Mouse (Mus musculus) gastrocnemius, adult 2 months (tissue): Measurements from ENCODE around the gene 1700029P11Rik. TPM values are rescaled to one million over a fixed set of nuclear protein-coding genes. Genes with fewer than 3 reads are reported as not detected.
"Not testable (repeated sequence)": the region's sequence is repeated elsewhere in the genome, so short reads cannot be mapped to it uniquely, and the experiment has no call there.

ENCODE experiments used
- DNase-seq: peaks from one replicate; pipeline ENCODE4 v3.0.0; 2022
- H3K27ac ChIP-seq: fragments of 200-600 bp; 2 replicates; pipeline ENCODE4 v1.8.1; 2022; ENCODE audit warnings: mild to moderate bottlenecking
- H3K4me3 ChIP-seq: fragments of 200-600 bp; 2 replicates; pipeline ENCODE4 v1.8.1; 2022; ENCODE audit warnings: mild to moderate bottlenecking, moderate library complexity
- CTCF ChIP-seq: fragments of 200-600 bp; IDR thresholded peaks from 2 replicates; pipeline ENCODE4 v1.8.1; 2022; ENCODE audit warnings: antibody characterized with exemption, mild to moderate bottlenecking, moderate library complexity
- intact Hi-C: fragments of 180-260 bp; cut with DNase I; formaldehyde crosslinking; loops from one replicate; pipeline ENCODE4 v1.15.1; 2025
- total RNA-seq, 2 experiments: library from RNA; stranded (reverse); gene quantifications; 2 replicates each; pipeline ENCODE4 v1.2.3; 2021

1700029P11Rik gene
- total RNA-seq, 2 experiments from 2014 or later: not detected

DNA sequence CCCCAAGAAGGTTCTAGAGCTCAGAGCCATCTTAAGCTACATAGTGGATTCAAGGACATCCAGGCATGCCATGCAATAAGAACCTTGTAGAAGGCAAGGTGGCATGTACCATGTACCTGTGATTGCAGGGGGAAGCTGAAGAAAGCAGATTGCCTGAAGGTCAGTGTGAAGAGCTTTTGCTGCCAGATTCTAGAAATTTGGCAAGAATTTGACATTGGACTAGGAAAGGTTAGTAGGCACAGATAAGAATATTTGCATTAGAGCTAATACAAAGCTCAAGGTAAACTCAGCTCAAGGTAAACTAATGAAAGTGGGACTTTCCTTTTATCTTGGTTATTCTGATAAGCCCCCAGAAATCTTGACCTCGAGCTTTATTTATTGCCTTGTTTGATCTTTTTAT is 16.1 kb upstream of the 1700029P11Rik start:
- intact Hi-C loops: no loop called here

DNA sequence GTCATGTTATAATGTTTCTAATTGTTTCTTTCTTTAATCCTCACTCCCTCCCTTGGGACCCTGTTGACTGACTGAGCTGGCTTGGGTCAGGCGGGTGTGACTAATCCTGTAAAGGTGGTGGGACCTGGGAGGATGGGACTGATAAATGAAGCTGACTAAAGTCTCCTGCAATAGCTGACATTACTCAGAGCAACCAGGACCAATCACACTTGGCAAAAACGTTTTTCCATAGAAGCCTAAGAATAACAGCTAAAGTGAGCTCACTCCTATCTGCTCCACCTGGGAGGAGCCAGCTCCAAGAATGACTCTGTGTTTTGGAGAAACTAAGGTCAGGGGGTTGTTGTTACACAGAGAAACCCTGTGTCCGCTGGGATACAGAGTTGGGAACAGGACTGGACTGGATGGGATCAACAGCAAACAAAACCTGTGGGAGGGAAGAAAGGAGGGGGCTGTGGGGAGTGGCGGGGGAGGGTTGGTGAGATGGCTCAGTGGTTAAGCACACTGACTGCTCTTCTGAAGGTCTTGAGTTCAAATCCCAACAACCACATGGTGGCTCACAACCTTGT is 15.3 kb upstream of the 1700029P11Rik start:
- Histone ChIP-seq H3K27ac (no peak overlapping the region), H3K4me3 (no peak overlapping the region)
- no peak for DNase-seq
- no peak for TF ChIP-seq CTCF
- intact Hi-C loops: no loop called here

More for the DNA sequence above, 16.1 kb upstream of the 1700029P11Rik start:
- DNase-seq: no peak
- TF ChIP-seq CTCF: no peak
- Histone ChIP-seq H3K4me3 (no peak overlapping the region), H3K27ac (no peak overlapping the region)

DNA sequence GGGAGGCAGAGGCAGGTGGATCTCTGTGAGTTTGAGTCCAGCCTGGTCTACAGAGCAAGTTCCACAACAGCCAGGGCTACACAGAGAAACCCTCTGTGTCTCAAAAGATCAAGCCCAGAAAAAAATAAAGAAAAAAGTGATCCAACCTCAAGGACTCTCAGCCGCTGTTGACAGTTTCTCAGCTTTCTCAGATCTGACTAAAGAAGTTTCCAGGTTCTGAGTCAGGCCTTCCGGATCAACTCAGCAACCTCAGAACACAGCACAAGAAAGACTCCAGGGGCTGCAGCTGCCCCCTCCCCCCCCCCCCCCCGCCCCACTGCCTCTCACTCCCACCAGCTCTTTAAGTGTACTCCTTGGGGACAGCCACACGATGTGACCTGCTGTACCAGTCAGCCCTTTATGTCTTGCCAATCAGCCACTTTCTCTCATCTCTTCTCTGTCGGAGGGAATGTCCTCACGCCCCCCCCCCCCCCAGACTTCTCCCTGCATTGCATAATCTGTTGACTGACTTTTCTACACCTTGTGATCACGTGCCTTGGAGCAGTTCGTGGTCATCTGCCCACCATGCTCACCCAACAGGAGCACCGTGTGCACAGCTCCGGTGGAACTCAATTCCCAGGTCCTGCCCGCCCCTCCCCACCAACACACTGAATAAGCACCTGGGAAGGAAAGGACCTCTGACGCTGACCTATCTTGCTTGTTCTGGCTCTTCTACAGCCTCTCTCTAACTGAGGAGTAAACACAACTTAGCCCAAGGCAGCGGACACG is 14.1 kb upstream of the 1700029P11Rik start:
- H3K27ac ChIP-seq: no peak overlapping the region
- DNase-seq: no peak
- no peak for TF ChIP-seq CTCF
- H3K4me3 ChIP-seq: no peak overlapping the region
- intact Hi-C loops: no loop called here

DNA sequence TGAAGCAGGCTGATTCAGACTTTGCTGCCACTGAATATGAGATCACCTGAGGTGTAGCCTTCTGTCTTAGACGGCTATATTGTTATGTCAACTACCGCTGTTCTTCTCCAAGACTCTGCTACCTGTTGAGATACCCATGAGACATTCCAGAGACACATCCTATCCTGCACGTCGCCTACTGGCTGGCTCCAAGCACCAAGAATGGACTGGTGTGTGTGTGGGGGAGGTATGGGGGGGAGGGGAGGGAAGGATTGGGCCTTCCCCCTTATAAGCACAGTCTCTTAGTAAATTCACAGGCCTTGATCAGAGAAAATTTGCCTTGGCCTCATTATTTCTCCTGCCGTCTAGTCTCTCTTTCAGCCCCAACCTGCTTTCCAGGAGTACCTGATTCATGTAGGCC is 12.5 kb upstream of the 1700029P11Rik start:
- intact Hi-C loops: no loop called here
- no peak for TF ChIP-seq CTCF
- Histone ChIP-seq H3K4me3 (no peak overlapping the region), H3K27ac (no peak overlapping the region)
- no peak for DNase-seq

DNA sequence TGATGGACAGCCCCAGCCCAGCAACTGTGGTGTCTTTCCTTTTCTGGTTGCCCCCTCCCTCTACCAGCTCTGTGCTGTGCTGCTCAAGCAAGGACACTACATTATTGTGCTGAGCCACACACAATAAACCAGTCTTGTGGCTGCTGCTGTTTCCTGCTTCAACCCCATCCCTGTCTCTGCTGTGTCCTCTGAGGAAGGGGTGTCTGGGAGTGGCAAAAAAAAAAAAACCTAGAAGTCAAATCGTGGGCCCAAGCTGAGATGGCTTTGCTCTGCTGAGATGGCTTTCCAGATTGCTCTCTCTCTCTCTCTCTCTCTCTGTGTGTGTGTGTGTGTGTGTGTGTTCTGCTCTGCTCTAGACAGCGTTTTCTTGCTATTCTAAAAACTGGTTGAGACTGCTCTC is 11.9 kb upstream of the 1700029P11Rik start:
- intact Hi-C loops: no loop called here
- no peak for DNase-seq
- TF ChIP-seq CTCF: no peak
- H3K27ac ChIP-seq: no peak overlapping the region
- H3K4me3 ChIP-seq: no peak overlapping the region

DNA sequence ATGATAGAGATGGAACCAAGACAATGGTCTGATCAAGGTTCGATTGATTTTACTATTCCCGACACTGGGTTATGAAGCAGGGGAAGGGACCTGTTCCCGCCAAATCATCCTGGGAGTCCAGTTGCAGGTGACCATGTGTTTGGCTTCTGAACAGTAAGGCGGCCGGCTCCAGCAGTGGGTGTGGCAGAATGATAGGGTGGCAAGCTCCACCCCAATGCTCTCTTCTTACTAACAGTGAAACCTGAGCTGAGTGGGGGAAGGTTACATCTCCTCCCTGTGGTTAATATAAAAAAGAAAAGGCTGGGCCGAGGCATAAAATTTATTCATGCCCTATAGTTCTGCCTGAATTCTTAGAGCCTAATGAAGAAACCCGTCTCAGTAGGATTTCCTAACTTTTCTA is 11.2 kb upstream of the 1700029P11Rik start:
- DNase-seq: no peak
- TF ChIP-seq CTCF: no peak
- no peak overlapping the region for H3K27ac ChIP-seq
- intact Hi-C loops: no loop called here
- H3K4me3 ChIP-seq: no peak overlapping the region

DNA sequence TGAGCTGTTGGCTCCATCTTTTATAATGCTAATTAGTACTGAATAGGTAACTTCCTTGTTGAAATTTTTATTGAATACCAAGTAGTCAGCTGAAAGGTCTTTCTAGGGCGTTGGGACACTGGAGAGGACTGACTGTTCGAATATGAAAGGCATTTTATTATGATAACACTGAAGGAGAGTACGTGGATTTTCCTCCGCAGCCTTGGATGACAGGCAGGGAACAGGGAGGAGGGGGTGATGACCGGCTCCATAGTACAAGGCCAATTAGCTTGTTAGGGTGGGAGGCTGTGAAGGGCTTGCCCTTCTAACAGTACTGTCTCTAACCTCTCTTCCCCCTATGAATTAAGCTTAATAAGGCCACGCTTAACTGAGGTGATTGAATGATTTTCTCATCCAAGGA is 10.7 kb upstream of the 1700029P11Rik start:
- DNase-seq, H3K27ac ChIP-seq, intact Hi-C loops, H3K4me3 ChIP-seq: not testable (repeated sequence)

DNA sequence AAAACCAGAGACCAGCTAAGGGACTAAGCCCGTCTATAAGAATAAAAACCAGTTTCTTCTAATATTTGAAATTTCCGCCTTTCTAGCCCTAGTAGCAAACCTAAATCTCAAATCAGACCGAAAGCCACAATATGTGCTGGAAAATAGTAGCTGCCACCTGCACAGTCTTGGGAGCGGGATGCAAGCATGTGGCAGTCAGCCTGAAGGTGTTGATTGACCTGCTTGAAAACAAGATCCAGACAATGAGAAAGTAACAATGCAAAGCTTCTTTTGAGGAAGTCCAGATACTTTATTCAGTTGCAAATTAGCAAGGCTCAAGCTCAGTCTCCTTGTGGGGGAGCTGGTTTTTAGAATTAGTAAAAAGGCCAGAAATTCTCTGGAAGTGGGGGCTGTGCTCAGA is 9.8 kb upstream of the 1700029P11Rik start:
- H3K27ac ChIP-seq, intact Hi-C loops, DNase-seq, H3K4me3 ChIP-seq: not testable (repeated sequence)

DNA sequence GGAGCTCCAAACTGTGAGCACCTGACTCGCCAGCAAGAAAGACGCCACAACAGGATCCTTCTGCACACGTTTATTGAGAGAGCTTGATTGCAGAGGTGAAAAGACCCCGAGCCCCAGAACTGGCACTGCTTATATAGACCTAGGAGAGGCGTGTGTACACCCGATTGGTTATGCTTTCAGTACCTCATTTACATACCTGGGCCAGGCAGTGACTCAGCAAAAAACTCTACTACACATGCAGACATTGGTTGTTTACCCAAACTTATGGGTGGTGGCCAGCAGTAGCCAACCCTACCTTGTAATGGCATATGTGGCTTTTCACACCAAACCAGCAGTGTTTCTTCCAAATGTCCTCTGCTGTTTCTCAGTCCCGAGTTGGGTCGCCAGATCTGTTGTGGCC is 5.2 kb upstream of the 1700029P11Rik start:
- intact Hi-C loops: loop anchor here (5.0 kb wide), 1 partner anchor 412 kb away; no protein-coding TSS in a partner anchor
- H3K27ac ChIP-seq, H3K4me3 ChIP-seq, DNase-seq: not testable (repeated sequence)

DNA sequence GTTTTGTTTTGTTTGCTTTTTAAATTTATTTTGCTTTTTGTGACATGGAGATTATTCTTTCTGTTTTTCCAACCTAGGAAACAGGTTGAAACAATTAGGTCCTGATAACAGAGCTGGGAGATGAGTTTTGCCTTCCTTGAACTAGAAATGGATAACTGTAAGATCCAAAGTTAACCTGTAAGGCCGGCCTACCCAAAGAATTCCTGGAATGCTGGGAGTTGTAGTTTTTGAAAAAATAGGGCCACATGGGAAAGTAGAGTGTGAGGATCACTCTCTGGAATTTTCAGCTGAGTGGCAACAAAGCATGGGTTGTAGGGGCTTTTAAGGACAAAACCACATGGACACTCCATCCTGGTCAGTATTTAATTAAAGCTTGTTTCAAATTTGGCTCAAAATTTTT is 1.8 kb downstream of the 1700029P11Rik start:
- no peak for DNase-seq
- TF ChIP-seq CTCF: no peak
- intact Hi-C loops: no loop called here

DNA sequence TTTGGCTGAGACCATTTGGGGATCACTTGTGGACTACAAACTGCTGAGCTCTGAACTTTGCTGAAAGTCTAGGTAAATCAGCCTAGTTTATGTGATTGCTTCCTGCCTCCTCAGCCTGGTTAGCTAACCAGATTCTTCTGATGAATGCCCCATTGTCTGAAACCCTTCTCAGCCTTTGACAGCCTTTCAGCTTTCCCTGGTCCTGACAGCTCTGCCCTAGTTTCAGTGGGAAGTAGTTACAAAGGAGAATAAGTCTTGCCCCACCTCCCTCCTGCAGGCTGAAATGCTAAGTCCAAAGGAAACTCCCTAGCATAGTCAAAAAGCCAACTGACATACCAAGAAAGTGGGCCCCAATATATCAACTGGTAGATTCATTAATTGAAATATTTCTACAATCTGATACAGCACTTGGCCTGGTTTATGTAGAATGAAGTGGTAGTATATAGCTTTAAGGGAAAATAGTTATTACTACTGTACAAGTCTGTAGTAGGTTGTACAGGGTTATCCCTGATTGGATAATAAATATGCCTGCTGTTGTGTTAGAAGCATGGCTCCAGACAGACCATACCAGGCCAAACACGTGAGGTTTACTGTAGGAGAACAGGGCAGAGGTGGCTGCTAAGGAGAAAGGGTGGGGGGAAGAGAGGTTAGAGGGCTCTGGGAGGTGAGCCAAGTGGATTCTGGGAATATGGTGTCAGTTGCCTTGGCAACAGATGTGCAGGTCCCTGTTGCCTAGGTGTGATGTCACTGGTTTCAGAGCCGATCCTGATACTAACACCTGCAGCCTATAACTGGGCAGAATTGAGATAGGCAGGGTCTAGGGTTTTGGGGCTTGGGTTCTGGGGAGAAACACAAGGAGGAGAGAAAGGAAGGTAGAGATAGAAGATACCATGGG is 5.2 kb downstream of the 1700029P11Rik start:
- no peak for TF ChIP-seq CTCF
- no peak for DNase-seq
- intact Hi-C loops: no loop called here
- Histone ChIP-seq H3K27ac (no peak overlapping the region), H3K4me3 (no peak overlapping the region)

More for the DNA sequence above, 1.8 kb downstream of the 1700029P11Rik start:
- Histone ChIP-seq H3K27ac (no peak overlapping the region), H3K4me3 (no peak overlapping the region)

DNA sequence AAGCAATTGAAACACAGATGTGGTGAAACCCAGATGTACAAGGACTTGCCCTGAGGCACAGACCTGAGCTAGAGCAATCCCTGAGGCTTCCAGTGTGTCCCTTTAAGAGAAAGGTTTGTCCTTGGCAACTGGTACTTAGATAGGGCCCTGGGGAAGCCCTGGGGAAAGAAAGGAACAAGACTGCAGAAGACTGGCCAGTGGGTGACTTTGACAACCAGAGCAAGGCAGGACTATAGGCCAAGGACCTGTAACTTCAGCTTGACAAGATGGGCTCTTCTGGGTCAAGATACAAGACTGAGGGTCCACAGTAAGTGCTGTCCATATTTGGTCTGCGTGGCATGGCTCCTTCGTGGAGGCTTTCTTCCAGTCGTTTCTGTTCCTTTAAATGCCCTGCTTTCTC is 7.3 kb downstream of the 1700029P11Rik start, which contains the start of gene Xrcc6:
Gene Xrcc6, plus strand, starts transcription at position 190 of the 400 bp plus-strand sequence.
- Histone ChIP-seq H3K4me3 (no peak within 1 kb of the TSS), H3K27ac (no peak within 1 kb of the TSS)
- TF ChIP-seq CTCF: no peak
- no peak for DNase-seq
- intact Hi-C loops: no loop called here
